Mouse (Mus musculus) liver, embryonic 16.5 days (tissue): Measurements from ENCODE around the gene 2210010C04Rik. TPM values are rescaled to one million over a fixed set of nuclear protein-coding genes. Genes with fewer than 3 reads are reported as not detected.

Experiments
- polyA plus RNA-seq: library from polyadenylated mRNA; unstranded; fragments of >200 nt; fragmentation: Nextera tagmentation; extraction: Ambion mirVana; gene quantifications from 2 replicates; pipeline ENCODE4 v1.2.1, GENCODE M21; 2015

The 2210010C04Rik gene
- polyA plus RNA-seq, 1 experiment from 2014 or later: 0.06 TPM

Other genes with a start within 250 kb of the 2210010C04Rik start
- not detected in 2 replicates for gene Moxd2, start 148.0 kb downstream of the 2210010C04Rik start, polyA plus RNA-seq
- gene Prss58, start 135.1 kb downstream of the 2210010C04Rik start, polyA plus RNA-seq: not detected in 2 replicates
- not detected in 2 replicates for gene 1700074P13Rik, start 95.0 kb downstream of the 2210010C04Rik start, polyA plus RNA-seq
- not detected in 2 replicates for gene Gm4744, start 83.6 kb downstream of the 2210010C04Rik start, polyA plus RNA-seq
- gene 1810009J06Rik, start 70.8 kb downstream of the 2210010C04Rik start, polyA plus RNA-seq: 0.11 TPM in 1 of 2 replicates, not detected in the other
- gene Gm2663, start 36.0 kb downstream of the 2210010C04Rik start, polyA plus RNA-seq: not detected in 2 replicates